Mouse (Mus musculus): ENCODE measurements around the gene Kiss1. TPM values are rescaled to one million over a fixed set of nuclear protein-coding genes. Genes with fewer than 3 reads are reported as not detected.

Kiss1 gene
- polyA plus RNA-seq, 1 experiment from 2014 or later, result not detected

GRCm38 (mm10) chr1:133287880-133288279, 33.8 kb upstream of the Kiss1 start:
- ATAC-seq (replicated peaks; ENCODE audit: low FRiP score) (no peak), DNase-seq (ENCODE audit: low spot score) (no peak)
- Histone ChIP-seq H3K9me3 (ENCODE audit: control insufficient read depth, low read length) (no peaks in the 10 kb centered on the region), H3K36me3 (ENCODE audit: control insufficient read depth, insufficient read depth, low read length) (no peaks in the 10 kb centered on the region), H3K27me3 (replicated peaks; ENCODE audit: control insufficient read depth, insufficient read depth, low read length) (no peaks in the 10 kb centered on the region), H3K4me3 (ENCODE audit: low read depth, low read length) (no peak overlapping the region), H3K9ac (ENCODE audit: low read depth, low read length) (no peak overlapping the region), H3K4me1 (replicated peaks; ENCODE audit: control insufficient read depth, insufficient read depth, low read length) (no peaks in the 10 kb centered on the region), H3K4me2 (no peak overlapping the region), H3K27ac (ENCODE audit: low read depth, low read length) (no peak overlapping the region)
- WGBS, result 89% methylated on average over 12 of the region's 12 CpGs

GRCm38 (mm10) chr1:133291888-133292287, 29.8 kb upstream of the Kiss1 start:
- ATAC-seq (replicated peaks; ENCODE audit: low FRiP score) (no peak), DNase-seq (ENCODE audit: low spot score) (no peak)
- WGBS, result 86% methylated on average over 6 of the region's 6 CpGs
- Histone ChIP-seq H3K4me1 (replicated peaks; ENCODE audit: control insufficient read depth, insufficient read depth, low read length) (0 out of 2 replicates have a peak, but pooled peaks cover 2% of the 10 kb centered on the region), H3K9me3 (ENCODE audit: control insufficient read depth, low read length) (no peaks in the 10 kb centered on the region), H3K4me2 (no peak overlapping the region), H3K27ac (ENCODE audit: low read depth, low read length) (no peak overlapping the region), H3K27me3 (replicated peaks; ENCODE audit: control insufficient read depth, insufficient read depth, low read length) (no peaks in the 10 kb centered on the region), H3K36me3 (ENCODE audit: control insufficient read depth, insufficient read depth, low read length) (no peaks in the 10 kb centered on the region), H3K4me3 (ENCODE audit: low read depth, low read length) (no peak overlapping the region), H3K9ac (ENCODE audit: low read depth, low read length) (no peak overlapping the region)

GRCm38 (mm10) chr1:133292608-133293007, 29.1 kb upstream of the Kiss1 start:
- Histone ChIP-seq H3K36me3 (ENCODE audit: control insufficient read depth, insufficient read depth, low read length) (no peaks in the 10 kb centered on the region), H3K4me3 (ENCODE audit: low read depth, low read length) (no peak overlapping the region), H3K27ac (ENCODE audit: low read depth, low read length) (no peak overlapping the region), H3K27me3 (replicated peaks; ENCODE audit: control insufficient read depth, insufficient read depth, low read length) (no peaks in the 10 kb centered on the region), H3K4me2 (no peak overlapping the region), H3K9me3 (ENCODE audit: control insufficient read depth, low read length) (no peaks in the 10 kb centered on the region), H3K4me1 (replicated peaks; ENCODE audit: control insufficient read depth, insufficient read depth, low read length) (0 out of 2 replicates have a peak, but pooled peaks cover 2% of the 10 kb centered on the region), H3K9ac (ENCODE audit: low read depth, low read length) (no peak overlapping the region)
- ATAC-seq (replicated peaks; ENCODE audit: low FRiP score) (no peak), DNase-seq (ENCODE audit: low spot score) (no peak)

- Histone ChIP-seq H3K27me3 (replicated peaks; ENCODE audit: control insufficient read depth, insufficient read depth, low read length) (0 out of 2 replicates have a peak, but pooled peaks cover 2% of the 10 kb centered on the region), H3K36me3 (ENCODE audit: control insufficient read depth, insufficient read depth, low read length) (no peaks in the 10 kb centered on the region), H3K4me2 (no peak overlapping the region), H3K27ac (ENCODE audit: low read depth, low read length) (no peak overlapping the region), H3K4me1 (replicated peaks; ENCODE audit: control insufficient read depth, insufficient read depth, low read length) (peaks cover 2% of the 10 kb centered on the region; the same call in 1 of the 2 replicates), H3K9ac (ENCODE audit: low read depth, low read length) (no peak overlapping the region), H3K9me3 (ENCODE audit: control insufficient read depth, low read length) (no peaks in the 10 kb centered on the region), H3K4me3 (ENCODE audit: low read depth, low read length) (no peak overlapping the region)
- 92% methylated on average over 9 of the region's 9 CpGs for WGBS
- no peak for DNase-seq (ENCODE audit: low spot score)
- ATAC-seq (replicated peaks; ENCODE audit: low FRiP score), result no peak
These were observed 25.3 kb upstream of the Kiss1 start for GRCm38 (mm10) chr1:133296376-133296775.

- H3K36me3 ChIP-seq (ENCODE audit: control insufficient read depth, insufficient read depth, low read length), result no peaks in the 10 kb centered on the region
- H3K4me2 ChIP-seq, result no peak overlapping the region
- WGBS, result 58% methylated on average over 14 of the region's 14 CpGs
- H3K4me1 ChIP-seq (replicated peaks; ENCODE audit: control insufficient read depth, insufficient read depth, low read length), result peaks cover 2% of the 10 kb centered on the region; the same call in 1 of the 2 replicates
- ATAC-seq (replicated peaks; ENCODE audit: low FRiP score) (no peak), DNase-seq (ENCODE audit: low spot score) (no peak)
- H3K27me3 ChIP-seq (replicated peaks; ENCODE audit: control insufficient read depth, insufficient read depth, low read length), result 0 out of 2 replicates have a peak, but pooled peaks cover 2% of the 10 kb centered on the region
- no peaks in the 10 kb centered on the region for H3K9me3 ChIP-seq (ENCODE audit: control insufficient read depth, low read length)
- H3K27ac ChIP-seq (ENCODE audit: low read depth, low read length), result no peak overlapping the region
- H3K4me3 ChIP-seq (ENCODE audit: low read depth, low read length), result no peak overlapping the region
- H3K9ac ChIP-seq (ENCODE audit: low read depth, low read length), result no peak overlapping the region
These were observed 22.9 kb upstream of the Kiss1 start for GRCm38 (mm10) chr1:133298816-133299215.

- no peaks in the 10 kb centered on the region; the same call in 1 of the 2 replicates for H3K4me1 ChIP-seq (replicated peaks; ENCODE audit: control insufficient read depth, insufficient read depth, low read length)
- H3K36me3 ChIP-seq (ENCODE audit: control insufficient read depth, insufficient read depth, low read length), result no peaks in the 10 kb centered on the region
- 0 out of 2 replicates have a peak, but pooled peaks cover 2% of the 10 kb centered on the region for H3K27me3 ChIP-seq (replicated peaks; ENCODE audit: control insufficient read depth, insufficient read depth, low read length)
- DNase-seq (ENCODE audit: low spot score) (no peak), ATAC-seq (replicated peaks; ENCODE audit: low FRiP score) (no peak)
- no peak overlapping the region for H3K4me2 ChIP-seq
- 37% methylated on average over 3 of the region's 3 CpGs for WGBS
- no peak overlapping the region for H3K4me3 ChIP-seq (ENCODE audit: low read depth, low read length)
- no peak overlapping the region for H3K27ac ChIP-seq (ENCODE audit: low read depth, low read length)
- no peak overlapping the region for H3K9ac ChIP-seq (ENCODE audit: low read depth, low read length)
- H3K9me3 ChIP-seq (ENCODE audit: control insufficient read depth, low read length), result no peaks in the 10 kb centered on the region
These were observed 19.1 kb upstream of the Kiss1 start for GRCm38 (mm10) chr1:133302540-133302939.

GRCm38 (mm10) chr1:133306842-133307241, 14.8 kb upstream of the Kiss1 start:
- DNase-seq (ENCODE audit: low spot score), result peak; percentile 61
- WGBS, result 11% methylated on average over 4 of the region's 4 CpGs
- H3K4me2 ChIP-seq, result no peak overlapping the region
- H3K27ac ChIP-seq (ENCODE audit: low read depth, low read length), result no peak overlapping the region
- ATAC-seq (replicated peaks; ENCODE audit: low FRiP score), result no peak
- no peak overlapping the region for H3K4me3 ChIP-seq (ENCODE audit: low read depth, low read length)
- H3K9me3 ChIP-seq (ENCODE audit: control insufficient read depth, low read length), result no peaks in the 10 kb centered on the region
- H3K9ac ChIP-seq (ENCODE audit: low read depth, low read length), result no peak overlapping the region
- no peaks in the 10 kb centered on the region for H3K36me3 ChIP-seq (ENCODE audit: control insufficient read depth, insufficient read depth, low read length)
- peaks cover 4% of the 10 kb centered on the region for H3K4me1 ChIP-seq (replicated peaks; ENCODE audit: control insufficient read depth, insufficient read depth, low read length)
- no peaks in the 10 kb centered on the region for H3K27me3 ChIP-seq (replicated peaks; ENCODE audit: control insufficient read depth, insufficient read depth, low read length)

GRCm38 (mm10) chr1:133307318-133307717, 14.4 kb upstream of the Kiss1 start:
- Histone ChIP-seq H3K27ac (ENCODE audit: low read depth, low read length) (no peak overlapping the region), H3K4me2 (no peak overlapping the region), H3K4me1 (replicated peaks; ENCODE audit: control insufficient read depth, insufficient read depth, low read length) (peaks cover 8% of the 10 kb centered on the region), H3K27me3 (replicated peaks; ENCODE audit: control insufficient read depth, insufficient read depth, low read length) (no peaks in the 10 kb centered on the region), H3K9ac (ENCODE audit: low read depth, low read length) (no peak overlapping the region), H3K9me3 (ENCODE audit: control insufficient read depth, low read length) (no peaks in the 10 kb centered on the region), H3K4me3 (ENCODE audit: low read depth, low read length) (no peak overlapping the region), H3K36me3 (ENCODE audit: control insufficient read depth, insufficient read depth, low read length) (no peaks in the 10 kb centered on the region)
- WGBS, result 21% methylated on average over 6 of the region's 6 CpGs
- ATAC-seq (replicated peaks; ENCODE audit: low FRiP score) (no peak), DNase-seq (ENCODE audit: low spot score) (no peak)

- 57% methylated on average over 14 of the region's 14 CpGs for WGBS
- Histone ChIP-seq H3K27me3 (replicated peaks; ENCODE audit: control insufficient read depth, insufficient read depth, low read length) (no peaks in the 10 kb centered on the region), H3K9me3 (ENCODE audit: control insufficient read depth, low read length) (no peaks in the 10 kb centered on the region), H3K27ac (ENCODE audit: low read depth, low read length) (no peak within 1 kb of the TSS), H3K9ac (ENCODE audit: low read depth, low read length) (no peak within 1 kb of the TSS; the same call in 1 of the 2 replicates), H3K36me3 (ENCODE audit: control insufficient read depth, insufficient read depth, low read length) (no peaks in the 10 kb centered on the region), H3K4me3 (ENCODE audit: low read depth, low read length) (peak within 1 kb of the TSS; percentile 11; the same call in 1 of the 2 replicates), H3K4me2 (peak within 1 kb of the TSS; percentile 21), H3K4me1 (replicated peaks; ENCODE audit: control insufficient read depth, insufficient read depth, low read length) (peaks cover 8% of the 10 kb centered on the region)
- DNase-seq (ENCODE audit: low spot score) (peak; percentile 49), ATAC-seq (replicated peaks; ENCODE audit: low FRiP score) (peak; percentile 69)
These were observed 11.9 kb upstream of the Kiss1 start, which contains the start of gene Golt1a for GRCm38 (mm10) chr1:133309652-133310267. Gene Golt1a (plus strand): TSS chr1:133309800.
